In the genomic region with DNA sequence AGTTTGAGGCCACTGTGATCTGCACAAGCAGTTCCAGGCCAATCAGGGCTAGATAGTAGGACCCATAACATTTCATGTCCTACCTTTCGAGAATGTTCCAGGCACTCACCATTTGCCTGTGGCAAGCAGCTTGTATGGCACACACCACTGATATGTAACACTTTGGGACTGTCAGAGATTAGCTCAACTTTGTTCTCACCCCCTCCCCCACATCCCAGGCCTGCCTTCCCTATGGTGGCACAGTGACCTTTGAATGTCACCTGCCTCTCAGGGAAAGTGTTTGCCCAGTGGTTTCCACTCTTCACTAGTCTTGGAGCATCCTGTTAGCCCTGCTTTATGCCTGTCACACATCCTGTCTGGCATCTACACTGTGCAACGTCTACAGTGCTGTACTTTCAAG, we compare ENCODE assay signal across 23 mouse cellular contexts.
DNase-seq lines count a peak whose midpoint lies in the region; ATAC-seq and TF ChIP-seq lines count a peak whose summit lies in the region.
"Had no signal": no experiment of that assay in that cellular context is flagged by ENCODE, and none has a peak within 500 bp of the region (broad histone marks: within the 10 kb centered on the region; RNA-seq: fewer than 3 reads in every experiment).

No protein-coding gene starts in this region.

- H3K4me1 ChIP-seq in heart, adult 2 months (ENCODE audit: control insufficient read depth, insufficient read depth, low read length), result peaks cover 6% of the 10 kb centered on the region
- no peaks in the 10 kb centered on the region for H3K4me1 ChIP-seq in kidney, postnatal 0 days (replicated peaks; ENCODE audit: insufficient read depth, low read length)
- no peaks in the 10 kb centered on the region for H3K4me1 ChIP-seq in kidney, embryonic 15.5 days
- peaks cover 14% of the 10 kb centered on the region for H3K4me1 ChIP-seq in heart, embryonic 11.5 days (ENCODE audit: control insufficient read depth, insufficient read depth, low read length)
- H3K4me1 ChIP-seq in heart, postnatal 0 days (ENCODE audit: control insufficient read depth, insufficient read depth), result peaks cover 15% of the 10 kb centered on the region
- H3K4me1 ChIP-seq: embryonic facial prominence, embryonic 12.5 days; forebrain, embryonic 13.5 days; hindbrain, embryonic 10.5 days; limb, embryonic 10.5 days had no signal

- H3K36me3 ChIP-seq in heart, adult 2 months (ENCODE audit: control insufficient read depth, insufficient read depth, low read length), result no peaks in the 10 kb centered on the region
- H3K36me3 ChIP-seq in kidney, postnatal 0 days (ENCODE audit: insufficient read depth, low read length), result no peaks in the 10 kb centered on the region
- H3K36me3 ChIP-seq in kidney, embryonic 15.5 days, result peaks cover 13% of the 10 kb centered on the region
- H3K36me3 ChIP-seq in heart, embryonic 11.5 days (ENCODE audit: control insufficient read depth, insufficient read depth, low read length), result no peaks in the 10 kb centered on the region
- H3K36me3 ChIP-seq in heart, postnatal 0 days (replicated peaks; ENCODE audit: control insufficient read depth, insufficient read depth, low read length), result peaks cover 7% of the 10 kb centered on the region; the same call in 1 of the 2 replicates
- H3K36me3 ChIP-seq: embryonic facial prominence, embryonic 12.5 days; limb, embryonic 10.5 days; lung, embryonic 15.5 days had no signal

- TF ChIP-seq CTCF in heart, adult 2 months (IDR thresholded peaks at IDR 0.05), result no peak
- no peak for TF ChIP-seq CTCF in kidney, postnatal 0 days (IDR thresholded peaks at IDR 0.05; ENCODE audit: low read depth)
- no peak for TF ChIP-seq CTCF in heart, postnatal 0 days (IDR thresholded peaks at IDR 0.05; ENCODE audit: low read depth)
- no peak for TF ChIP-seq CTCF in layer of hippocampus, adult 2 months (conservative IDR thresholded peaks at IDR 0.05)

- no peak for ATAC-seq in kidney, postnatal 0 days (replicated peaks; ENCODE audit: low FRiP score, low read depth)
- ATAC-seq in kidney, embryonic 15.5 days (replicated peaks; ENCODE audit: low FRiP score), result no peak
- no peak for ATAC-seq in heart, embryonic 11.5 days (replicated peaks; ENCODE audit: insufficient number of reproducible peaks, low FRiP score, low TSS enrichment)
- ATAC-seq in heart, postnatal 0 days (ENCODE audit: insufficient read depth, low read depth), result peak; percentile 83
- ATAC-seq: forebrain, embryonic 13.5 days had no signal

- TF ChIP-seq POLR2A in heart, adult 2 months (IDR thresholded peaks at IDR 0.05; ENCODE audit: insufficient read depth, low read depth, low read length), result no peak

- 0 out of 2 replicates have a peak, but pooled peaks have one; percentile 42 for TF ChIP-seq EP300 in heart, adult 2 months (IDR thresholded peaks at IDR 0.05; ENCODE audit: insufficient read depth, low read depth, low read length)
- TF ChIP-seq EP300 in heart, postnatal 0 days (IDR thresholded peaks at IDR 0.05; ENCODE audit: low read depth), result no peak; the same call in 1 of the 2 replicates

- H3K9me3 ChIP-seq in kidney, postnatal 0 days (replicated peaks; ENCODE audit: low read length), result no peaks in the 10 kb centered on the region
- H3K9me3 ChIP-seq in kidney, embryonic 15.5 days (replicated peaks), result no peaks in the 10 kb centered on the region
- H3K9me3 ChIP-seq in heart, embryonic 11.5 days (replicated peaks; ENCODE audit: control insufficient read depth, low read length), result no peaks in the 10 kb centered on the region
- H3K9me3 ChIP-seq in heart, postnatal 0 days (replicated peaks; ENCODE audit: control insufficient read depth, low read length), result no peaks in the 10 kb centered on the region
- H3K9me3 ChIP-seq: embryonic facial prominence, embryonic 12.5 days; forebrain, embryonic 13.5 days; hindbrain, embryonic 10.5 days; limb, embryonic 10.5 days; lung, embryonic 15.5 days; neural tube, embryonic 15.5 days had no signal

- H3K9ac ChIP-seq in heart, adult 2 months (ENCODE audit: low read depth, low read length), result no peak overlapping the region
- no peak overlapping the region for H3K9ac ChIP-seq in kidney, postnatal 0 days (ENCODE audit: low read depth, low read length)
- no peak overlapping the region for H3K9ac ChIP-seq in kidney, embryonic 15.5 days
- no peak overlapping the region for H3K9ac ChIP-seq in heart, embryonic 11.5 days (ENCODE audit: low read depth, low read length)
- no peak overlapping the region for H3K9ac ChIP-seq in heart, postnatal 0 days (replicated peaks; ENCODE audit: low read depth, low read length)
- H3K9ac ChIP-seq: embryonic facial prominence, embryonic 12.5 days; forebrain, embryonic 13.5 days; lung, embryonic 15.5 days; neural tube, embryonic 15.5 days had no signal

- H3K27ac ChIP-seq in heart, adult 2 months, result peak overlapping the region; percentile 29
- H3K27ac ChIP-seq in kidney, postnatal 0 days, result peak overlapping the region; percentile 9; the same call in 1 of the 2 replicates
- no peak overlapping the region for H3K27ac ChIP-seq in kidney, embryonic 15.5 days
- peak overlapping the region; percentile 73 for H3K27ac ChIP-seq in heart, embryonic 11.5 days (ENCODE audit: low read depth, low read length)
- peak overlapping the region; percentile 91 for H3K27ac ChIP-seq in heart, postnatal 0 days (ENCODE audit: low read depth)
- no peak overlapping the region for H3K27ac ChIP-seq in layer of hippocampus, adult 2 months
- H3K27ac ChIP-seq: embryonic facial prominence, embryonic 12.5 days; forebrain, embryonic 13.5 days; hindbrain, embryonic 10.5 days; limb, embryonic 10.5 days; lung, embryonic 15.5 days; neural tube, embryonic 15.5 days had no signal

- intact Hi-C loops in heart, adult 2 months (cut with DNase I), result no loop called here

- DNase-seq in heart, adult 2 months, result no peak
- no peak for DNase-seq in heart, adult 8-10 months (ENCODE audit: low spot score)
- DNase-seq in kidney, postnatal 0 days (ENCODE audit: low spot score), result no peak
- DNase-seq in heart, postnatal 0 days (ENCODE audit: low spot score), result peak; percentile 58
- no peak for DNase-seq in layer of hippocampus, adult 2 months (ENCODE audit: low spot score in 2 of 2)
- DNase-seq: adrenal gland, postnatal 25 days; cerebellum, adult 11 months; cerebellum, postnatal 10 days; gastrocnemius, postnatal 36 days; midbrain, embryonic 14.5 days; right cerebral cortex, postnatal 25 days; thymus, postnatal 36 days had no signal

- H3K4me3 ChIP-seq in heart, adult 2 months, result no peak overlapping the region
- H3K4me3 ChIP-seq in kidney, postnatal 0 days (replicated peaks; ENCODE audit: low read depth, low read length), result no peak overlapping the region
- no peak overlapping the region for H3K4me3 ChIP-seq in kidney, embryonic 15.5 days (replicated peaks)
- H3K4me3 ChIP-seq in heart, embryonic 11.5 days (ENCODE audit: low read depth, low read length), result no peak overlapping the region
- no peak overlapping the region for H3K4me3 ChIP-seq in heart, postnatal 0 days (ENCODE audit: low read depth, low read length)
- H3K4me3 ChIP-seq in layer of hippocampus, adult 2 months, result no peak overlapping the region
- H3K4me3 ChIP-seq: embryonic facial prominence, embryonic 12.5 days; erythroblast, embryonic 14.5 days; forebrain, embryonic 13.5 days; hindbrain, embryonic 10.5 days; limb, embryonic 10.5 days; lung, embryonic 15.5 days; myocyte; neural tube, embryonic 15.5 days had no signal

- no peak overlapping the region for H3K4me2 ChIP-seq in kidney, postnatal 0 days (ENCODE audit: low read length)
- no peak overlapping the region for H3K4me2 ChIP-seq in kidney, embryonic 15.5 days
- H3K4me2 ChIP-seq in heart, embryonic 11.5 days, result no peak overlapping the region
- no peak overlapping the region for H3K4me2 ChIP-seq in heart, postnatal 0 days (ENCODE audit: low read depth, low read length)
- H3K4me2 ChIP-seq: embryonic facial prominence, embryonic 12.5 days; forebrain, embryonic 13.5 days; lung, embryonic 15.5 days; neural tube, embryonic 15.5 days had no signal

- WGBS in heart, adult 2 months, result 50% methylated on average over 2 of the region's 2 CpGs
- 56% methylated on average over 2 of the region's 2 CpGs for WGBS in kidney, postnatal 0 days
- 71% methylated on average over 2 of the region's 2 CpGs for WGBS in kidney, embryonic 15.5 days
- 45% methylated on average over 2 of the region's 2 CpGs for WGBS in heart, embryonic 11.5 days (ENCODE audit: insufficient replicate concordance)
- 40% methylated on average over 2 of the region's 2 CpGs for WGBS in heart, postnatal 0 days

- H3K79me2 ChIP-seq in heart, adult 2 months (replicated peaks; ENCODE audit: control insufficient read depth, insufficient read depth, low read length), result no peaks in the 10 kb centered on the region

- no peaks in the 10 kb centered on the region for H3K27me3 ChIP-seq in heart, adult 2 months (ENCODE audit: control insufficient read depth, insufficient read depth, low read length)
- H3K27me3 ChIP-seq in kidney, postnatal 0 days (ENCODE audit: insufficient read depth, low read length), result no peaks in the 10 kb centered on the region
- no peaks in the 10 kb centered on the region for H3K27me3 ChIP-seq in kidney, embryonic 15.5 days
- no peaks in the 10 kb centered on the region for H3K27me3 ChIP-seq in heart, embryonic 11.5 days (ENCODE audit: control insufficient read depth, insufficient read depth, low read length)
- H3K27me3 ChIP-seq in heart, postnatal 0 days (ENCODE audit: control insufficient read depth, insufficient read depth, low read length), result no peaks in the 10 kb centered on the region
- H3K27me3 ChIP-seq: CH12.LX; embryonic facial prominence, embryonic 12.5 days; forebrain, embryonic 13.5 days; lung, embryonic 15.5 days; neural tube, embryonic 15.5 days had no signal

Comparison
In these comparisons a context has a peak if more than half of its experiments do, and no peak if none do; other contexts are left out.
1. H3K27ac ChIP-seq: peak in heart, adult 2 months (single experiment), kidney, postnatal 0 days (single experiment), heart, embryonic 11.5 days (single experiment) and heart, postnatal 0 days (single experiment); none in kidney, embryonic 15.5 days (single experiment) and layer of hippocampus, adult 2 months (single experiment).